Mouse (Mus musculus) liver, adult 10 weeks (tissue): ENCODE data around the gene Kcnb1. TPM values are rescaled to one million over a fixed set of nuclear protein-coding genes. Genes with fewer than 3 reads are reported as not detected.

ENCODE experiments used
- polyA plus RNA-seq: library from polyadenylated mRNA; stranded (reverse); fragments of 350-450 nt; fragmentation: Illumina TruSeq; extraction: RNeasy Lipid Tissue Mini Kit (QIAGEN cat#74804); gene quantifications from one replicate; pipeline ENCODE4 v1.2.3, GENCODE M21; 2014; ENCODE audit warnings: low read depth, low replicate concordance

Gene Kcnb1
- polyA plus RNA-seq = 0.56 TPM

DNA sequence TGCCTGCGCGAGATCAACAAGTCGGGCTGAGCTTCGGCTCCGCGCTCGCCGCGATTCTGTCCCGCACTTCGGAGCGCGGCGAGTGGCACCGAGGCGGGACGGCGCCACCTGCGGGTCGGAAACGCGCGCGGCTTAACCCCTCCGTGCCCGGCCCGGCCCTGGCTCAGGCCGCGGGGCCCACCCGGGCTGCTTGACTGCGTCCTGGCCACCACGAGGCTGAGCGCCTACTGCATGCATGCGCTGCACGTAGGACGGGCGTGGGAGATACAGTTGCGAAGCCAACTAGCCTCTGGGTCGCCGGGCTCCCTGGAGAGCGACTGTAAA lies at the start of gene Kcnb1:
Gene Kcnb1, minus strand, starts transcription at position 80 of the 324 bp plus-strand sequence.

GRCm38 (mm10) chr2:167062965-167063880 lies 126.7 kb downstream of the Kcnb1 start, which contains the start of gene Znfx1:
TSS of gene Znfx1 (minus strand) at chr2:167063015.

Other genes with a start within 250 kb of the Kcnb1 start
- gene Stau1, start 193.9 kb downstream of the Kcnb1 start, polyA plus RNA-seq = 43.3 TPM
- gene Ddx27, start 175.0 kb downstream of the Kcnb1 start, polyA plus RNA-seq = 7.3 TPM
- gene Znfx1, start 127.1 kb downstream of the Kcnb1 start, polyA plus RNA-seq = 3.3 TPM
- 0.24 TPM for gene Ptgis, start 50.4 kb upstream of the Kcnb1 start, polyA plus RNA-seq
- 5.0 TPM for gene B4galt5, start 159.0 kb upstream of the Kcnb1 start, polyA plus RNA-seq
- 10.3 TPM for gene Slc9a8, start 231.6 kb upstream of the Kcnb1 start, polyA plus RNA-seq